Mouse (Mus musculus) small intestine, adult 2 months (tissue): ENCODE measurements around the gene Epb41l2.

Experiments used
- CTCF ChIP-seq: fragments of 200-500 bp; IDR thresholded peaks from 2 replicates; pipeline ENCODE4 v1.5.1; 2012; ENCODE audit warnings: low read depth, mild to moderate bottlenecking, control low read depth, inconsistent platforms, low read length, moderate library complexity, mixed read lengths; ENCODE audit not compliant: insufficient replicate concordance, insufficient read length; ENCODE audit errors: extremely low read depth
- POLR2A ChIP-seq: fragments of 200-500 bp; IDR thresholded peaks from 2 replicates; pipeline ENCODE4 v1.6.1; 2012; ENCODE audit warnings: low read depth, mild to moderate bottlenecking, control low read depth, inconsistent platforms, low read length, moderate library complexity

DNA sequence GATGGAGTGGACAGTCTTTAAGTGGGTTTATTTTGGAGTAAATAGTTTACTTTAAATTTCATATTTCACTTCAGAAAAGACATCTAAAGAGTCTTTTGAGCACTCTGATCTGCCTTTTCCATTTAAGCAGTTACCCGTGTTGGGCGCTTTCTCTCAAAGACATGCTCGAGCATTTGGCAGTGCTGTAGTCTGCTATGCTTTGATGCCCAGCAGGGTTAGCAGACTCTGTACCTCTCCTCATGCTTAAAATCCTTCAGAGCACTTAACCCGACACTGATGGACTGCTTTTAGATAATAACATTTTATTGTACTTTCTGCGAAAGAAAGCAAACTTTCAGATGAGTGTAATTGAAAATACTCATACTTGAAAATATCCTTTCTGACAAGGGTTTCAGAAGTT lies 143.7 kb downstream of the Epb41l2 start:
- TF ChIP-seq POLR2A (no peak), CTCF (no peak)
